Mouse (Mus musculus) thymus, adult 2 months (tissue): ENCODE measurements around the gene Pmvk. TPM values are rescaled to one million over a fixed set of nuclear protein-coding genes. Genes with fewer than 3 reads are reported as not detected.

Experiments
- DNase-seq: peaks from one replicate; pipeline ENCODE4 v3.0.0; 2021
- H3K27ac ChIP-seq: fragments of 200-500 bp; 2 replicates; pipeline ENCODE4 v1.5.1; 2012; ENCODE audit warnings: low read length, control low read depth; ENCODE audit not compliant: control insufficient read depth, insufficient read depth
- H3K27me3 ChIP-seq: fragments of 200-500 bp; 2 replicates; pipeline ENCODE4 v1.6.1; 2012; ENCODE audit warnings: mild to moderate bottlenecking, low read length, moderate library complexity, mixed read lengths; ENCODE audit not compliant: control insufficient read depth, insufficient read depth
- H3K36me3 ChIP-seq: fragments of 200-500 bp; 2 replicates; pipeline ENCODE4 v1.6.1; 2012; ENCODE audit warnings: mild to moderate bottlenecking, low read length, moderate library complexity; ENCODE audit not compliant: control insufficient read depth, insufficient read depth
- H3K4me1 ChIP-seq: fragments of 200-500 bp; replicated peaks from 2 replicates; pipeline ENCODE4 v1.6.1; 2012; ENCODE audit warnings: low read length; ENCODE audit not compliant: control insufficient read depth, insufficient read depth
- H3K4me3 ChIP-seq: fragments of 200-500 bp; 2 replicates; pipeline ENCODE4 v1.5.1; 2012; ENCODE audit warnings: mild to moderate bottlenecking, low read length, control low read depth, moderate library complexity; ENCODE audit not compliant: control insufficient read depth, insufficient read depth
- CTCF ChIP-seq: fragments of 200-500 bp; IDR thresholded peaks from 2 replicates; pipeline ENCODE4 v1.5.1; 2012; ENCODE audit warnings: mild to moderate bottlenecking, control low read depth, low read length, moderate library complexity, borderline replicate concordance; ENCODE audit not compliant: control insufficient read depth, poor library complexity, insufficient read depth; ENCODE audit errors: extremely low read depth
- POLR2A ChIP-seq: fragments of 200-500 bp; IDR thresholded peaks from 2 replicates; pipeline ENCODE4 v1.6.1; 2012; ENCODE audit warnings: mild to moderate bottlenecking, low read length, control low read depth, moderate library complexity; ENCODE audit not compliant: control insufficient read depth, poor library complexity, insufficient read depth; ENCODE audit errors: extremely low read depth
- WGBS: fragments of 180-500 bp; shearing (Covaris S2); methylation state at CpG from one replicate; pipeline ENCODE4 v1.1.7; 2018; 5-methylcytosine and 5-hydroxymethylcytosine counted together
- polyA plus RNA-seq: library from polyadenylated mRNA; depleted of rRNA; stranded (reverse); fragments of >200 nt; gene quantifications from 2 replicates; pipeline ENCODE4 v1.2.3, GENCODE M21; 2012

Gene Pmvk
- polyA plus RNA-seq, 1 experiment: 22.6 TPM

DNA sequence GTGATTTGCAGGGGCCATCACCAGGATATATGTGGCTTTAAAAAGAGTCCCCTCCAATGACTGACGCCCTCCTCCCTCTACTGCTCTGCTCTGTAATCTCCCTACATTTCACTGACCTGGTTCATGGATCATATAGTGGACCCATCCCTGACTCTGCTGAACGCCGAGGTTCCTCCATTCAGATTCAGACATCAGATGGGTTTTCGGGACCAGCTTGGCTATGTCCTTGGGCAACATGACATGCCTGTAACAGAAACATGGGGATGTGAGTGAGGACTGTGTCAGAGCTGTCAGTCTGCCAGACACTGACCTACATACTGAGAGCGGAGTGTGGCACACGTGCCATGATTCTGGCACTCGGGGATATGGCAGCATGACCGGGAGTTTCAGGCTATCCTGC is 38.2 kb upstream of the Pmvk start:
- Histone ChIP-seq H3K4me1 (peaks cover 11% of the 10 kb centered on the region), H3K4me3 (no peak overlapping the region), H3K27me3 (no peaks in the 10 kb centered on the region), H3K36me3 (no peaks in the 10 kb centered on the region), H3K27ac (no peak overlapping the region)
- WGBS: 98% methylated on average over 8 of the region's 8 CpGs
- DNase-seq: no peak
- no peak for TF ChIP-seq POLR2A

DNA sequence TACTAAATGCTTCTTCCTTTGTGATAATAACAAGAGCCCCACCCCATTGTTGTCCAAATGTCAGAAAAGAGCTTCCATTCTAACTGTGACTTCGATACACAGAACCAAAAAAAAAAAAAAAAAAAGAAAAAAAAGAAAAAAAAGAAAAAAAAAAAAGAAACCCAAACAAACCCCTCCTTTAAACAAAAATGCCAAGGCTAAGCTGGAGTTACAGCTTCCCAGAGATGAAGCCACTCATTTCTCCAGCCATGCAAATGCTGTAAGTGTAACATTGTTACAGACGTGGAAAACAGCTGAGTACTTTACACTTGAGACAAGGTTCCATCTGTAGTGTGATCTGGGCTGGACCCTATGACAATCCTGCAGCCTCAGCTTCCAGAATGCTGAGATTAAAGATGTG is 37.2 kb upstream of the Pmvk start:
- H3K4me3 ChIP-seq: no peak overlapping the region

DNA sequence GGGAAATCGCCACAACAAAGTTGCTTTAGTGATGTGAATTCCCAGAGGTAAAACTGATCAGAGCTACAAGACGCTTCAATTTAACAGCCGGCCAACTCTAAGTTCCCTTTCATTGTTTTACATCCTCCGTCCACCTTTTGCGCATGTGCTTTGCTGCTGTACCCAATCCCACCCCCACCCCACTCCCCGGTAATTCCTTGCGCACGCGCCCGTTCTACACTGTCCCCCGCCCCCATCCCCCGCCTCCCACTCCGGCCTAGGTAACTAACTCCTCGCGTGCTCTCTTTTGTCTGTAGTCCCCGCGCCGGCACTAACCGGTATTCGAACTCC is 36.5 kb upstream of the Pmvk start:
- H3K4me1 ChIP-seq: peaks cover 9% of the 10 kb centered on the region
- no peaks in the 10 kb centered on the region for H3K27me3 ChIP-seq
- H3K36me3 ChIP-seq: no peaks in the 10 kb centered on the region
- H3K4me3 ChIP-seq: peak overlapping the region; percentile 62
- no peak for TF ChIP-seq CTCF
- TF ChIP-seq POLR2A: no peak
- H3K27ac ChIP-seq: no peak overlapping the region
- WGBS: under 1% methylated on average over 20 of the region's 20 CpGs
- DNase-seq: no peak

More for the DNA sequence above, 37.2 kb upstream of the Pmvk start:
- H3K27me3 ChIP-seq: no peaks in the 10 kb centered on the region
- TF ChIP-seq CTCF: no peak
- TF ChIP-seq POLR2A: no peak
- H3K4me1 ChIP-seq: peaks cover 9% of the 10 kb centered on the region
- no peak for DNase-seq
- H3K36me3 ChIP-seq: no peaks in the 10 kb centered on the region
- no peak overlapping the region for H3K27ac ChIP-seq
- WGBS: 27% methylated on average over 2 of the region's 2 CpGs

DNA sequence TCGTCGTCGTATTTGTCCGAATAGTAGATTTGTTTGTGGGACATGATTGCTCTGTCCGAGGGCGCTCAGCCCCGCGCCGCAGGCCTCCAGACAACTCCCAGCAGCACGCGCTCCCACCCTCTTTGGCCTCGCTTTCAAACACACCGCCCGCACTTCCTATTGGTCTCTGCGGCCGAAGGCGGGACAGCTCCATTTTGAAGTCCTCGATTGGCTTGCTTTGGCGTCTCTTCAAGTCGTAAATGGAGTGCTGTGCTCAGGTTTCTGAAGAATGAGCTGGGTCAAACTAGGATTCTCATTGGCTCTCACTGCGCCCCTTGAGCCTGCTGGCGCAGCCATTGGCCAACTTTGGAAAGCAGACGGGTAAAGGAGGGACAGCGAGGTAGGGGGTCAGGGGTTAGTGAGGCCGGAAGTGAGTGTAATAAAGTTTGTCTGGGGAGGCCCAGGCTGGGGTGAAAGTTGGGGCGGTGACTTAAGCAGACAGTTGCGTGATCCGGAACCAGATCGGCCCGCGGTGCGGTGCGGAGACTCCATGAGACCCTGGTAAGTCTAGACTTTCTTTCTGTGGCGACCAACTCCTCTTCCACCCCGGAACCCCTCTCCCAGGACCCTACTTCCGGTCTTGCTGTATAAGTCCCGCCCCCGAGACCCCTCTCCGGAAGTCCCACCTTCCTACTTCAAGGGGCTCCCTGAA is 36.0 kb upstream of the Pmvk start, which contains the start of the genes Cks1b and Shc1:
TSS of gene Cks1b (minus strand) at position 214 of the 691 bp plus-strand sequence.
TSS of gene Shc1 (plus strand) at position 274 of the 691 bp plus-strand sequence.
- peak; percentile 91 for DNase-seq
- Histone ChIP-seq H3K4me3 (peak within 1 kb of the TSS; percentile 62), H3K27ac (peak within 1 kb of the TSS; percentile 64), H3K27me3 (no peaks in the 10 kb centered on the region), H3K4me1 (peaks cover 9% of the 10 kb centered on the region), H3K36me3 (0 out of 2 replicates have a peak, but pooled peaks cover 3% of the 10 kb centered on the region)
- WGBS: under 1% methylated on average over 39 of the region's 39 CpGs
- TF ChIP-seq CTCF (0 out of 2 replicates have a peak, but pooled peaks have one; percentile 15), POLR2A (peak; percentile 29)

DNA sequence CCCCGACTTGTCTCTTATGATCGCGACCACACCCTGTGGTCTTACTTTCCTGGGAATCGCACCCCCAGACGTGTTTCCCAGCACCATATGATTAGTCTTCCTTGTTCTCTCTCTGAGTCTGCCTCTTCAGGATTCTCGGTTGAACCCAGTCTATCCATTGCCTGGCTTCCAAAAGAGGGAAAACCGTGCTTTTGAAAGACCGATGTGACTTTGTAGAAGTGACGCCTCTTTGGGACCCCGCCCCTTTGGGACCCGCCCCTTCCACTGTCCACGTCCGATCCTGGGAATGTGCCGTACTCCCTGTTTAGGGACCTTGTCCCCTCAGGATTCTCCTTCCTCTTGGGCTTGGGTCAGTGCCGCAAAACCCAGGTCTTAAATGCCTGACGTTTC is 35.5 kb upstream of the Pmvk start:
- peaks cover 9% of the 10 kb centered on the region for H3K4me1 ChIP-seq
- no peaks in the 10 kb centered on the region for H3K27me3 ChIP-seq
- TF ChIP-seq CTCF (no peak), POLR2A (0 out of 2 replicates have a peak, but pooled peaks have one; percentile 14)
- peaks cover 5% of the 10 kb centered on the region for H3K36me3 ChIP-seq
- peak overlapping the region; percentile 64; the same call in 1 of the 2 replicates for H3K27ac ChIP-seq
- DNase-seq: no peak
- H3K4me3 ChIP-seq: peak overlapping the region; percentile 62
- WGBS: under 1% methylated on average over 16 of the region's 16 CpGs

DNA sequence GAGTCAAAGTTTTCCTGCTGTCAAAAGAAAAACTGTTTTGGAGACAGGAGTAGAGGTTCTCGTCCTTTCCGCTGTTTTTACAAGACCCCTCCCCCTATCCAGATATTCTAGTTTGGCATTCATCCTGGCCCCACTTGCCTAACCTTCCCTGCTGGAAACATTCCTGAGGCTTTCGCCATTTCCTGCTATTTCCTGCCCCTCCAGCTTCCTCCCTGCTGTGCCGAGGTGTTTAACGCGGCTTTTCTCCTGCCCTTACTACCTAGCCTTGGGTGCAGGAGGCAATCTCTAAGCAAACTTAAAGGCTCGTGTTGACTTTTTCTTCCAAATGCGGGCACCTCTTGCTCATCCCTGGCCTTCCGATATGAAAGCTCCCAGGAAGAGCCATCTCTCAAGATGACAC is 34.8 kb upstream of the Pmvk start:
- no peak for TF ChIP-seq CTCF
- TF ChIP-seq POLR2A: no peak
- 44% methylated on average over 9 of the region's 9 CpGs for WGBS
- Histone ChIP-seq H3K4me3 (no peak overlapping the region; the same call in 1 of the 2 replicates), H3K4me1 (peaks cover 9% of the 10 kb centered on the region), H3K27ac (no peak overlapping the region), H3K36me3 (peaks cover 12% of the 10 kb centered on the region), H3K27me3 (no peaks in the 10 kb centered on the region)
- no peak for DNase-seq

DNA sequence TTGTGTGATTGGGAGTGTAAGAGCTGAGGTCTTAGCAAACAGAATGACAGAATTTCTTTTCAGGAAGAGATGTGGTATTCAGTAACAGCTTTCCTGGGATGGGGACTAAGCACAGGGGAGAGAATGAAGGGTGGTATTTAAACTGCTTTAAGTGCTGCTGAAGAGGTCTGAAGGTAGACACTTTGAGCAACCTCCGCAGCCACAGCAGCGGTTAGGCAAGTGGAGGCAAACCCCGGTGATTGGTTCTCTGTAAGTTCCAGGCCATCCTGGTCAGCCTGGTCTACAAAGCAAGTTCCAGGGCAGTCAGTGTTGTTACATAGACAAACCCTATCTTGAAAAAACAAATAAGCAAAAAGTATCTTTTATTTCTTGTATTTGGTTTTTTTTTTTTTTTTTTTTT is 34.4 kb upstream of the Pmvk start:
- no peak for DNase-seq
- no peak overlapping the region for H3K27ac ChIP-seq
- no peak overlapping the region for H3K4me3 ChIP-seq
- H3K4me1 ChIP-seq: peaks cover 9% of the 10 kb centered on the region
- peaks cover 16% of the 10 kb centered on the region for H3K36me3 ChIP-seq
- TF ChIP-seq POLR2A (no peak), CTCF (no peak)
- 75% methylated on average over 3 of the region's 3 CpGs for WGBS
- no peaks in the 10 kb centered on the region for H3K27me3 ChIP-seq
